Mouse (Mus musculus): ENCODE results near the gene Hoxa11. TPM values are rescaled to one million over a fixed set of nuclear protein-coding genes. Genes with fewer than 3 reads are reported as not detected.

Gene Hoxa11
- total and polyA plus RNA-seq, 2 experiments from 2014 or later, result not detected

GRCm38 (mm10) chr6:52215070-52215469 is 30.5 kb downstream of the Hoxa11 start:
- TF ChIP-seq CTCF (IDR thresholded peaks at IDR 0.05; ENCODE audit: low read depth), result no peak
- peaks cover 98% of the 10 kb centered on the region for H3K27me3 ChIP-seq (ENCODE audit: insufficient read depth, low read length)
- H3K36me3 ChIP-seq (ENCODE audit: insufficient read depth, low read length), result no peaks in the 10 kb centered on the region
- H3K9me3 ChIP-seq (ENCODE audit: low read length), result no peaks in the 10 kb centered on the region
- no peaks in the 10 kb centered on the region for H3K4me1 ChIP-seq (ENCODE audit: insufficient read depth, low read length)
- WGBS, result 16% methylated on average over 3 of the region's 3 CpGs
- H3K27ac ChIP-seq, result no peak overlapping the region
- no peak overlapping the region for H3K9ac ChIP-seq (replicated peaks; ENCODE audit: low read length)
- no peak overlapping the region for H3K4me3 ChIP-seq (ENCODE audit: low read length)
- no peak overlapping the region for H3K4me2 ChIP-seq (ENCODE audit: low read depth, low read length)
- ATAC-seq (no peak), DNase-seq (ENCODE audit: low spot score) (no peak)

- 11% methylated on average over 5 of the region's 5 CpGs for WGBS
These were observed 31.3 kb downstream of the Hoxa11 start for GRCm38 (mm10) chr6:52214271-52214670.

GRCm38 (mm10) chr6:52213119-52213986 is 32.3 kb downstream of the Hoxa11 start, which contains the start of the genes Hoxa3 and Gm28308:
Hoxa3 (minus strand) TSS chr6:52213336.
Gm28308 (minus strand) TSS chr6:52213339.
- TF ChIP-seq CTCF (IDR thresholded peaks at IDR 0.05; ENCODE audit: low read depth), result no peak
- Histone ChIP-seq H3K27me3 (ENCODE audit: insufficient read depth, low read length) (peaks cover 98% of the 10 kb centered on the region), H3K36me3 (ENCODE audit: insufficient read depth, low read length) (no peaks in the 10 kb centered on the region), H3K4me1 (ENCODE audit: insufficient read depth, low read length) (no peaks in the 10 kb centered on the region), H3K27ac (no peak within 1 kb of the TSS), H3K9me3 (ENCODE audit: low read length) (no peaks in the 10 kb centered on the region), H3K4me2 (ENCODE audit: low read depth, low read length) (no peak within 1 kb of the TSS), H3K4me3 (ENCODE audit: low read length) (peak within 1 kb of the TSS; percentile 11; the same call in 1 of the 2 replicates), H3K9ac (replicated peaks; ENCODE audit: low read length) (no peak within 1 kb of the TSS)
- no peak for DNase-seq (ENCODE audit: low spot score)
- ATAC-seq, result no peak
- 11% methylated on average over 38 of the region's 38 CpGs for WGBS

More at GRCm38 (mm10) chr6:52214271-52214670, 31.3 kb downstream of the Hoxa11 start:
- Histone ChIP-seq H3K36me3 (ENCODE audit: insufficient read depth, low read length) (no peaks in the 10 kb centered on the region), H3K9me3 (ENCODE audit: low read length) (no peaks in the 10 kb centered on the region), H3K4me1 (ENCODE audit: insufficient read depth, low read length) (no peaks in the 10 kb centered on the region), H3K27me3 (ENCODE audit: insufficient read depth, low read length) (peaks cover 98% of the 10 kb centered on the region), H3K4me2 (ENCODE audit: low read depth, low read length) (no peak overlapping the region), H3K4me3 (ENCODE audit: low read length) (no peak overlapping the region), H3K27ac (no peak overlapping the region), H3K9ac (replicated peaks; ENCODE audit: low read length) (no peak overlapping the region)
- no peak for ATAC-seq
- no peak for TF ChIP-seq CTCF (IDR thresholded peaks at IDR 0.05; ENCODE audit: low read depth)
- no peak for DNase-seq (ENCODE audit: low spot score)

GRCm38 (mm10) chr6:52212556-52213118 is 33.0 kb downstream of the Hoxa11 start:
- Histone ChIP-seq H3K36me3 (ENCODE audit: insufficient read depth, low read length) (no peaks in the 10 kb centered on the region), H3K4me2 (ENCODE audit: low read depth, low read length) (no peak overlapping the region), H3K9me3 (ENCODE audit: low read length) (no peaks in the 10 kb centered on the region), H3K27me3 (ENCODE audit: insufficient read depth, low read length) (peaks cover 96% of the 10 kb centered on the region), H3K9ac (replicated peaks; ENCODE audit: low read length) (no peak overlapping the region), H3K4me3 (ENCODE audit: low read length) (peak overlapping the region; percentile 11; the same call in 1 of the 2 replicates), H3K4me1 (ENCODE audit: insufficient read depth, low read length) (no peaks in the 10 kb centered on the region), H3K27ac (no peak overlapping the region)
- WGBS, result 6% methylated on average over 22 of the region's 22 CpGs
- no peak for ATAC-seq
- no peak for DNase-seq (ENCODE audit: low spot score)
- TF ChIP-seq CTCF (IDR thresholded peaks at IDR 0.05; ENCODE audit: low read depth), result no peak

- ATAC-seq (no peak), DNase-seq (ENCODE audit: low spot score) (no peak)
- Histone ChIP-seq H3K27ac (no peak overlapping the region), H3K9me3 (ENCODE audit: low read length) (no peaks in the 10 kb centered on the region), H3K4me1 (ENCODE audit: insufficient read depth, low read length) (no peaks in the 10 kb centered on the region), H3K9ac (replicated peaks; ENCODE audit: low read length) (no peak overlapping the region), H3K4me2 (ENCODE audit: low read depth, low read length) (peak overlapping the region; percentile 25; the same call in 1 of the 2 replicates), H3K36me3 (ENCODE audit: insufficient read depth, low read length) (no peaks in the 10 kb centered on the region), H3K27me3 (ENCODE audit: insufficient read depth, low read length) (peaks cover 96% of the 10 kb centered on the region), H3K4me3 (ENCODE audit: low read length) (no peak overlapping the region)
- TF ChIP-seq CTCF (IDR thresholded peaks at IDR 0.05; ENCODE audit: low read depth), result no peak
- 6% methylated on average over 13 of the region's 13 CpGs for WGBS
These were observed 33.6 kb downstream of the Hoxa11 start for GRCm38 (mm10) chr6:52211961-52212360.

GRCm38 (mm10) chr6:52211170-52211935 is 34.3 kb downstream of the Hoxa11 start:
- ATAC-seq, result peak; percentile 50
- peak overlapping the region; percentile 6; the same call in 1 of the 2 replicates for H3K4me3 ChIP-seq (ENCODE audit: low read length)

More at GRCm38 (mm10) chr6:52211170-52211935, 34.3 kb downstream of the Hoxa11 start:
- H3K9me3 ChIP-seq (ENCODE audit: low read length), result no peaks in the 10 kb centered on the region
- no peak overlapping the region for H3K27ac ChIP-seq
- WGBS, result 1% methylated on average over 37 of the region's 37 CpGs
- peaks cover 95% of the 10 kb centered on the region for H3K27me3 ChIP-seq (ENCODE audit: insufficient read depth, low read length)
- H3K4me2 ChIP-seq (ENCODE audit: low read depth, low read length), result peak overlapping the region; percentile 25; the same call in 1 of the 2 replicates
- no peaks in the 10 kb centered on the region for H3K36me3 ChIP-seq (ENCODE audit: insufficient read depth, low read length)
- H3K4me1 ChIP-seq (ENCODE audit: insufficient read depth, low read length), result no peaks in the 10 kb centered on the region
- peak; percentile 77 for TF ChIP-seq CTCF (IDR thresholded peaks at IDR 0.05; ENCODE audit: low read depth)
- no peak overlapping the region for H3K9ac ChIP-seq (replicated peaks; ENCODE audit: low read length)
- DNase-seq (ENCODE audit: low spot score), result peak; percentile 90
